Mouse (Mus musculus): ENCODE results near the gene 3425401B19Rik. TPM values are rescaled to one million over a fixed set of nuclear protein-coding genes. Genes with fewer than 3 reads are reported as not detected.

The 3425401B19Rik gene
- total and polyA plus RNA-seq, 3 experiments = not detected

GRCm38 (mm10) chr14:32617253-32617652, 67.8 kb downstream of the 3425401B19Rik start:
- no peak for TF ChIP-seq ELF1 (IDR thresholded peaks at IDR 0.05; ENCODE audit: low read depth, low read length)
- no peak for TF ChIP-seq JUND (IDR thresholded peaks at IDR 0.05; ENCODE audit: low read depth, low read length)
- TF ChIP-seq POLR2AphosphoS2 (IDR thresholded peaks at IDR 0.05; ENCODE audit: low read length) = no peak
- TF ChIP-seq MXI1 (IDR thresholded peaks at IDR 0.05; ENCODE audit: low read depth, low read length) = no peak
- TF ChIP-seq CHD2 (IDR thresholded peaks at IDR 0.05; ENCODE audit: low read length) = no peak
- TF ChIP-seq MAFK (IDR thresholded peaks at IDR 0.05; ENCODE audit: borderline replicate concordance, low read depth, low read length) = no peak
- no peak for TF ChIP-seq E2F4 (IDR thresholded peaks at IDR 0.05; ENCODE audit: borderline replicate concordance, low read depth, low read length)
- TF ChIP-seq UBTF (IDR thresholded peaks at IDR 0.05; ENCODE audit: borderline replicate concordance, insufficient read depth, low read depth, low read length) = no peak
- TF ChIP-seq TAL1 (IDR thresholded peaks at IDR 0.05; ENCODE audit: low read length) = no peak
- no peak for TF ChIP-seq GABPA (IDR thresholded peaks at IDR 0.05; ENCODE audit: low read depth, low read length)
- no peak for TF ChIP-seq MAZ (IDR thresholded peaks at IDR 0.05; ENCODE audit: low read depth, low read length)
- Histone ChIP-seq H3K9me3 (replicated peaks; ENCODE audit: insufficient read depth, low read length) (no peaks in the 10 kb centered on the region), H3K27me3 (ENCODE audit: control insufficient read depth in 1 of 2, insufficient read depth in 2 of 2, low read length in 2 of 2) (no peaks in the 10 kb centered on the region; a peak in 1 of 4 replicates), H3K79me2 (ENCODE audit: control insufficient read depth, insufficient read depth, low read length, poor library complexity) (no peaks in the 10 kb centered on the region), H3K9ac (ENCODE audit: control insufficient read depth, low read depth, low read length, poor library complexity, severe bottlenecking) (no peak overlapping the region), H3K4me3 (ENCODE audit: control insufficient read depth in 1 of 2, insufficient read depth in 1 of 2, low read depth in 2 of 2, low read length in 2 of 2) (no peak overlapping the region), H3K36me3 (ENCODE audit: control insufficient read depth in 1 of 2, insufficient read depth in 2 of 2, low read length in 2 of 2) (no peaks in the 10 kb centered on the region), H3K4me1 (ENCODE audit: control insufficient read depth in 1 of 2, insufficient read depth in 2 of 2, low read length in 2 of 2) (no peaks in the 10 kb centered on the region), H3K27ac (ENCODE audit: control insufficient read depth, low read depth, low read length) (no peak overlapping the region)
- no peak for DNase-seq (ENCODE audit: low read depth, low spot score)

GRCm38 (mm10) chr14:32609392-32609791, 75.7 kb downstream of the 3425401B19Rik start:
- no peaks in the 10 kb centered on the region for H3K27me3 ChIP-seq (ENCODE audit: control insufficient read depth in 1 of 2, insufficient read depth in 2 of 2, low read length in 2 of 2)
- no peak for TF ChIP-seq JUND (IDR thresholded peaks at IDR 0.05; ENCODE audit: low read depth, low read length)
- no peak for TF ChIP-seq SIN3A (IDR thresholded peaks at IDR 0.05; ENCODE audit: low read length)
- TF ChIP-seq ZMIZ1 (IDR thresholded peaks at IDR 0.05; ENCODE audit: low read depth, low read length) = no peak
- no peak for TF ChIP-seq MEF2A (IDR thresholded peaks at IDR 0.05; ENCODE audit: extremely low read depth, insufficient replicate concordance, low read depth, low read length, poor library complexity, severe bottlenecking)
- no peak for TF ChIP-seq TCF12 (IDR thresholded peaks at IDR 0.05; ENCODE audit: low read depth, low read length)
- no peak for TF ChIP-seq MAFK (IDR thresholded peaks at IDR 0.05; ENCODE audit: borderline replicate concordance, low read depth, low read length)
- TF ChIP-seq ZKSCAN1 (IDR thresholded peaks at IDR 0.05; ENCODE audit: low read depth, low read length) = no peak
- no peak for TF ChIP-seq KAT2A (conservative IDR thresholded peaks at IDR 0.05; ENCODE audit: low read depth, low read length)
- peak; percentile 50 for TF ChIP-seq SMC3 (IDR thresholded peaks at IDR 0.05; ENCODE audit: low read depth, low read length)
- TF ChIP-seq E2F4 (IDR thresholded peaks at IDR 0.05; ENCODE audit: borderline replicate concordance, low read depth, low read length) = no peak
- no peak for TF ChIP-seq EP300 (IDR thresholded peaks at IDR 0.05; ENCODE audit: low read depth in 1 of 2, low read length in 2 of 2)
- TF ChIP-seq ETS1 (IDR thresholded peaks at IDR 0.05; ENCODE audit: low read depth, low read length) = no peak
- TF ChIP-seq CTCF (IDR thresholded peaks at IDR 0.05 in 2 of 3, conservative IDR thresholded peaks at IDR 0.05 in 1 of 3; ENCODE audit: control insufficient read depth in 1 of 3, insufficient read depth in 1 of 3, low read depth in 2 of 3, low read length in 3 of 3, poor library complexity in 1 of 3, severe bottlenecking in 1 of 3) = peak; percentile 65 to 74 (median 70)
- TF ChIP-seq MYC (IDR thresholded peaks at IDR 0.05; ENCODE audit: low read depth, low read length) = no peak
- no peak for TF ChIP-seq HCFC1 (IDR thresholded peaks at IDR 0.05; ENCODE audit: low read depth, low read length)
- no peak for TF ChIP-seq POLR2A (IDR thresholded peaks at IDR 0.05; ENCODE audit: control insufficient read depth in 1 of 2, insufficient read depth in 1 of 2, low read depth in 1 of 2, low read length in 2 of 2, poor library complexity in 1 of 2)
- TF ChIP-seq RAD21 (IDR thresholded peaks at IDR 0.05; ENCODE audit: low read depth, low read length) = peak; percentile 53
- TF ChIP-seq CHD2 (IDR thresholded peaks at IDR 0.05; ENCODE audit: low read length) = no peak
- TF ChIP-seq ZC3H11A (IDR thresholded peaks at IDR 0.05; ENCODE audit: low read depth, low read length) = peak; percentile 16; the same call in 1 of the 2 replicates
- no peak for TF ChIP-seq ZNF384 (IDR thresholded peaks at IDR 0.05; ENCODE audit: low read depth, low read length)
- TF ChIP-seq USF2 (IDR thresholded peaks at IDR 0.05; ENCODE audit: borderline replicate concordance in 1 of 2, insufficient read depth in 1 of 2, low read depth in 1 of 2, low read length in 2 of 2) = no peak
- TF ChIP-seq MYB (IDR thresholded peaks at IDR 0.05; ENCODE audit: low read depth, low read length) = no peak
- no peak for TF ChIP-seq NELFE (IDR thresholded peaks at IDR 0.05; ENCODE audit: low read depth, low read length)
- no peak for TF ChIP-seq GABPA (IDR thresholded peaks at IDR 0.05; ENCODE audit: low read depth, low read length)
- no peak for TF ChIP-seq ELF1 (IDR thresholded peaks at IDR 0.05; ENCODE audit: low read depth, low read length)
- TF ChIP-seq CHD1 (IDR thresholded peaks at IDR 0.05; ENCODE audit: low read depth, low read length) = no peak
- TF ChIP-seq MAZ (IDR thresholded peaks at IDR 0.05; ENCODE audit: low read depth, low read length) = no peak

More at GRCm38 (mm10) chr14:32609392-32609791, 75.7 kb downstream of the 3425401B19Rik start:
- Histone ChIP-seq H3K9me3 (replicated peaks; ENCODE audit: insufficient read depth, low read length) (no peaks in the 10 kb centered on the region), H3K4me3 (ENCODE audit: control insufficient read depth in 1 of 2, insufficient read depth in 1 of 2, low read depth in 2 of 2, low read length in 2 of 2) (no peak overlapping the region), H3K4me1 (ENCODE audit: control insufficient read depth in 1 of 2, insufficient read depth in 2 of 2, low read length in 2 of 2) (no peaks in the 10 kb centered on the region), H3K79me2 (ENCODE audit: control insufficient read depth, insufficient read depth, low read length, poor library complexity) (no peaks in the 10 kb centered on the region), H3K27ac (ENCODE audit: control insufficient read depth, low read depth, low read length) (no peak overlapping the region), H3K36me3 (ENCODE audit: control insufficient read depth in 1 of 2, insufficient read depth in 2 of 2, low read length in 2 of 2) (no peaks in the 10 kb centered on the region), H3K9ac (ENCODE audit: control insufficient read depth, low read depth, low read length, poor library complexity, severe bottlenecking) (no peak overlapping the region)
- peak; percentile 16 for DNase-seq (ENCODE audit: low read depth, low spot score)

Measured in MEL (cell line).